21 mouse cellular contexts compared by ENCODE assay signal in genomic region chr4:77698294-77698693, GRCm38 (mm10).
"Had no signal": no experiment of that assay in that cellular context is flagged by ENCODE, and none has a peak within 500 bp of the region (broad histone marks: within the 10 kb centered on the region; RNA-seq: fewer than 3 reads in every experiment).

No protein-coding gene starts in this region.

- H3K9me3 ChIP-seq: limb, embryonic 10.5 days; limb, embryonic 13.5 days; liver, embryonic 12.5 days; liver, embryonic 15.5 days; lung, embryonic 15.5 days; midbrain, embryonic 12.5 days; neural tube, embryonic 13.5 days; stomach, embryonic 15.5 days had no signal

- ATAC-seq: liver, embryonic 12.5 days; midbrain, embryonic 16.5 days had no signal

- DNase-seq: kidney, adult 2 months; kidney, postnatal 25 days; liver; lung, adult 18-20 months; lung, postnatal 14 days; lung, postnatal 4 days; retina, postnatal 1 day; right cerebral cortex, postnatal 25 days; spleen, adult 18-20 months; thymus, postnatal 25 days had no signal

- H3K36me3 ChIP-seq: limb, embryonic 10.5 days; limb, embryonic 13.5 days; liver, embryonic 12.5 days; liver, embryonic 15.5 days; lung, embryonic 15.5 days; midbrain, embryonic 12.5 days; neural tube, embryonic 13.5 days; stomach, embryonic 15.5 days had no signal

- H3K27ac ChIP-seq: kidney, postnatal 0 days; limb, embryonic 10.5 days; limb, embryonic 13.5 days; liver, embryonic 12.5 days; liver, embryonic 15.5 days; lung, embryonic 15.5 days; midbrain, embryonic 12.5 days; neural tube, embryonic 13.5 days; stomach, embryonic 15.5 days had no signal

- H3K4me2 ChIP-seq: limb, embryonic 13.5 days; liver, embryonic 12.5 days; liver, embryonic 15.5 days; lung, embryonic 15.5 days; midbrain, embryonic 12.5 days; neural tube, embryonic 13.5 days; stomach, embryonic 15.5 days had no signal

- H3K4me1 ChIP-seq: limb, embryonic 10.5 days; limb, embryonic 13.5 days; liver, embryonic 12.5 days; liver, embryonic 15.5 days; lung, embryonic 15.5 days; neural tube, embryonic 13.5 days; stomach, embryonic 15.5 days had no signal

- H3K4me3 ChIP-seq: limb, embryonic 10.5 days; limb, embryonic 13.5 days; liver, embryonic 12.5 days; liver, embryonic 15.5 days; lung, embryonic 15.5 days; midbrain, embryonic 12.5 days; myocyte; neural tube, embryonic 13.5 days; stomach, embryonic 15.5 days had no signal

- H3K9ac ChIP-seq: limb, embryonic 13.5 days; liver, embryonic 12.5 days; liver, embryonic 15.5 days; lung, embryonic 15.5 days; midbrain, embryonic 12.5 days; neural tube, embryonic 13.5 days; stomach, embryonic 15.5 days had no signal

- H3K27me3 ChIP-seq: limb, embryonic 13.5 days; liver, embryonic 12.5 days; liver, embryonic 15.5 days; lung, embryonic 15.5 days; midbrain, embryonic 12.5 days; neural tube, embryonic 13.5 days; stomach, embryonic 15.5 days had no signal
